ENCODE assay signal across 21 mouse cellular contexts in the genomic region with DNA sequence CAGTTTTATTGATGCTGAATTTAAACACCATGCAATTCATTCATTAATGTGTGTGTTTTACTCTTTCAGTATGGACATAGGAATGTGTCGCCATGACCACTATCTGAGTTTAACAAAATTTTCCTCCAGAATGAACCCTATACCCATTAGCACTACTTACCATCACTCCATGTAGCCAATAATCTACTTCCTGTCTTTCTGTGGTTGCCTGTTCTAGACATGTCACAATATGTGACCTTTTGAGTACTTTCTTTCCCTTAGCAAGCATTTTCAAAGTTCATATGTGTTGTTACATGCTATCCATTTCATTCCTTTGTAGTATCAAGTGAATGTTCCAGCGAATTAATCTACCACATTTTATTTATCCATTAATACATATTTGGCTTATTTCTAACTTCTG.
"Had no signal": no experiment of that assay in that cellular context is flagged by ENCODE, and none has a peak within 500 bp of the region (broad histone marks: within the 10 kb centered on the region; RNA-seq: fewer than 3 reads in every experiment).

No protein-coding gene starts in this region.

- DNase-seq: cerebellum, adult 8-10 months; cerebellum, adult 9-10 months; cerebellum, adult 9-11 months; cerebellum, postnatal 10 days; cerebellum, postnatal 14 days; cerebellum, postnatal 25 days; cerebellum, postnatal 36 days; embryo, embryonic 11 days; forebrain, postnatal 0 days; gastrocnemius, adult 2 months; gastrocnemius, postnatal 10 days; gastrocnemius, postnatal 14 days; gastrocnemius, postnatal 25 days; gastrocnemius, postnatal 36 days; heart, adult 11 months; heart, adult 18-20 months; heart, adult 2 months had no signal

- ATAC-seq: forebrain, embryonic 13.5 days; forebrain, embryonic 14.5 days; forebrain, embryonic 15.5 days; forebrain, embryonic 16.5 days; forebrain, postnatal 0 days had no signal
